Mouse (Mus musculus): Measurements from ENCODE around the gene Wdr35.

Wdr35 gene

DNA sequence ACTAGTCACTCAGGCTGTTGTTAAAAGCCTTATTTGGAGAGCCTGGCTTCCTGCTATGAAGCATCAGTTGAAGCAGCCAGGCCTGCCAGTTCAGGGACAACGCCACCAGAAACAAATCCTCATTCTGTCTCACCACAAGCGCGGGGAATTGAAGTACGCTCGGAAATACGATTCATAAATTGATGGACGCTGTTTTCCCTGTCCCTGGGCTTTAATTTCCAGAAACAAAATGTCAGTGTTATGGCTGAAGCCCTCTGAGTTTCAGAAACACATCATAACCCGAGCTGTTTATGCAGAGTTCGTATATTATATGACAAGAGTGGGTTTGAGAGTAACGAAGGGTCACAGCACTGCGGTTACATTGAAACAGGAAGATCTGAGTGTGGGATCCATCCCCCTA, 81.6 kb downstream of the Wdr35 start:
- no peak for DNase-seq

- DNase-seq = no peak
Measured at GRCm38 (mm10) chr12:9059502-9059901, 85.8 kb downstream of the Wdr35 start.

- no peak for DNase-seq
Measured at GRCm38 (mm10) chr12:9059965-9060364, 86.3 kb downstream of the Wdr35 start.

DNA sequence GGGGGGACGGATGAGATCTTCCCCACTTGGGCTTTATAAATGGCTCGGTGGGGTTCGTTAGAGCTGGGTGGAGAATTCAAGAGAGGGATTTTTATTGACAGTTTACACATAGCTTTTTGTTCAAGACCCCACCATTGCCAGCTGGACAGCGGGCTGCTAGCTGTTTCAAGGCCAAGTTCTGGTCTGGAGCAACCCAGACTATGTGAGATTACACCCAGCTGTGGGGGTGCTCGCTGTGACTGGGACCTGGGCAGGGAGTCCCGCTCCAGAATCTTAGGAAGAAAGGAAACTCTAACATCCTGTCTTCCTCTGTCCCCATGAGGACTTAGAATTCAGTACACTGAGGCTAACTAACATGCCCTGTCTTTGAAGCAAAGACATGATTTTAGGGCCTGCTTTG, 89.9 kb downstream of the Wdr35 start:
- DNase-seq = no peak

DNA sequence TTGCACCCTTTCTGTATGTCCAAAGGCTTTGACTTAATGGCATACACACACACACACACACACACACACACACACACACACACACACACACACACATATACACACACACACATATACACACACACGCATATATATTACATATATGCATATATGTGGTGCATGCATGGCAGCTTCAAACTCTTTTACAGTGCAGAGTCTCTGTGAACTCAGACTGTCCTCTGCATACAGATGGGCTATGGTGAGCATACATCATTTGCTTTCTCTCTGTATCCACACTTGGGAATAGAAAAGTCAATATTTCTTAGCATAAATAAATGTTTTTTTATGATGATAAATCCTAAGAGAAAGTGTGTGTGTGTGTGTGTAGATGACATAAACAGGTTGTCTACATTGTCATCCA, 97.4 kb downstream of the Wdr35 start:
- no peak for DNase-seq

GRCm38 (mm10) chr12:9071493-9071892, 97.8 kb downstream of the Wdr35 start:
- no peak for DNase-seq

DNA sequence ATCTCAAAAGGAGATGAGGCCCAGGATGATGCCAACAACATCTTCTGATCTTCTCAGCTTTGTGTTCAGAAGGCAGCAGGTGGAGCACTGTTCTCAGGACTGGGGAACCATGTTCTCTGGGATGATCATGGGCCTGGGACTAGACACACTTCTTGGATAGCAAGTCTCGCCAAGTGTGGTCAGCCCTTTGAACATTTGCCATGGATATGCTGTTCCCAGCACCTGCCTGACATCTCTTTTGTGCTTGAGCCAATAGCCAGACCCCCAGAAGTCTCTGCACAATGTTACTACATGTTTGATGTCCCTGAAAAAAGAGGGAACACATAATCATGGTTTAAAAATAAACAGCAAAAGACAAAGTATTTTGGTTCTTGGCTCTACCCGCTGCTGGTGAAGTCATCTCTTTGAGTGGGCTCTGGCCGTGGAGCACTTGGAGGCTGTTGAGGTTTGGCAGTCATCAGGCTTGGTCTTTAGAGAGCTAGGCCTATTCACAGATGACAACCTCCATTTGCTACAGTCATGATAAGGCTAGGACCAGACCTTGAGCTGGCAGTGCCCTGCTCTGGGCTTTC, 103.9 kb downstream of the Wdr35 start:
- DNase-seq = no peak

Measured in cerebellum, adult 9-10 months (tissue).